12 mouse cellular contexts compared by ENCODE assay signal in genomic region chr12:87026871-87027240, GRCm38 (mm10). TPM values are rescaled to one million over a fixed set of nuclear protein-coding genes. Genes with fewer than 3 reads are reported as not detected.
A peak's percentile ranks its signal among the peaks of the same experiment; 100 is the strongest.
DNase-seq lines count a peak whose midpoint lies in the region; ATAC-seq and TF ChIP-seq lines count a peak whose summit lies in the region.
"Had no signal": no experiment of that assay in that cellular context is flagged by ENCODE, and none has a peak within 500 bp of the region (broad histone marks: within the 10 kb centered on the region; RNA-seq: fewer than 3 reads in every experiment).

No protein-coding gene starts in this region.

- H3K4me2 ChIP-seq in heart, embryonic 11.5 days, result peak overlapping the region; percentile 55
- peak overlapping the region; percentile 69 for H3K4me2 ChIP-seq in midbrain, embryonic 12.5 days (replicated peaks)
- H3K4me2 ChIP-seq: liver, embryonic 15.5 days had no signal

- no peaks in the 10 kb centered on the region for H3K36me3 ChIP-seq in heart, embryonic 11.5 days (ENCODE audit: control insufficient read depth, insufficient read depth, low read length)
- no peaks in the 10 kb centered on the region for H3K36me3 ChIP-seq in hindbrain, embryonic 10.5 days
- H3K36me3 ChIP-seq in midbrain, embryonic 12.5 days, result no peaks in the 10 kb centered on the region
- H3K36me3 ChIP-seq: liver, embryonic 15.5 days had no signal

- peaks cover 39% of the 10 kb centered on the region for H3K27me3 ChIP-seq in heart, embryonic 11.5 days (ENCODE audit: control insufficient read depth, insufficient read depth, low read length)
- H3K27me3 ChIP-seq in hindbrain, embryonic 10.5 days (ENCODE audit: insufficient read depth, poor library complexity, severe bottlenecking), result peaks cover 41% of the 10 kb centered on the region
- peaks cover 26% of the 10 kb centered on the region for H3K27me3 ChIP-seq in midbrain, embryonic 12.5 days

- 17% methylated on average over 8 of the region's 8 CpGs for WGBS in heart, embryonic 11.5 days (ENCODE audit: insufficient replicate concordance)
- WGBS in hindbrain, embryonic 10.5 days, result 13% methylated on average over 8 of the region's 8 CpGs
- 17% methylated on average over 8 of the region's 8 CpGs for WGBS in midbrain, embryonic 12.5 days

- DNase-seq in heart, postnatal 25 days (ENCODE audit: low spot score), result no peak
- no peak for DNase-seq in hindbrain, embryonic 10.5 days (ENCODE audit: low spot score)
- DNase-seq in ovary, postnatal 36 days (ENCODE audit: low spot score), result no peak

- H3K9me3 ChIP-seq in heart, embryonic 11.5 days (replicated peaks; ENCODE audit: control insufficient read depth, low read length), result no peaks in the 10 kb centered on the region
- H3K9me3 ChIP-seq in hindbrain, embryonic 10.5 days, result no peaks in the 10 kb centered on the region
- H3K9me3 ChIP-seq in midbrain, embryonic 12.5 days, result no peaks in the 10 kb centered on the region
- H3K9me3 ChIP-seq: liver, embryonic 15.5 days had no signal

- no peak for ATAC-seq in heart, embryonic 11.5 days (replicated peaks; ENCODE audit: insufficient number of reproducible peaks, low FRiP score, low TSS enrichment)
- ATAC-seq in midbrain, embryonic 12.5 days (ENCODE audit: low FRiP score, low read depth), result peak; percentile 30; the same call in 1 of the 2 replicates
- ATAC-seq in megakaryocyte-erythroid progenitor cell, adult 5-6 weeks (replicated peaks; ENCODE audit: low FRiP score, low TSS enrichment, poor library complexity, severe bottlenecking), result no peak
- ATAC-seq in erythroid progenitor cell, adult 5-6 weeks (replicated peaks; ENCODE audit: low FRiP score, poor library complexity, severe bottlenecking), result no peak
- ATAC-seq: activated CD4-positive, CD25-positive, alpha-beta regulatory T cell, adult 4 months had no signal

- intact Hi-C loops in heart, postnatal 25 days (cut with DNase I), result no loop called here

- peak overlapping the region; percentile 6; the same call in 1 of the 2 replicates for H3K4me3 ChIP-seq in heart, embryonic 11.5 days (ENCODE audit: low read depth, low read length)
- peak overlapping the region; percentile 91 for H3K4me3 ChIP-seq in cortical plate, adult 2 months (ENCODE audit: insufficient read depth, low read length)
- H3K4me3 ChIP-seq in hindbrain, embryonic 10.5 days, result peak overlapping the region; percentile 52
- peak overlapping the region; percentile 47 for H3K4me3 ChIP-seq in midbrain, embryonic 12.5 days
- H3K4me3 ChIP-seq: liver, embryonic 15.5 days had no signal

- no peak for TF ChIP-seq POLR2A in cortical plate, adult 2 months (IDR thresholded peaks at IDR 0.05; ENCODE audit: extremely low read depth, insufficient read depth, low read length)

- H3K4me1 ChIP-seq in heart, embryonic 11.5 days (ENCODE audit: control insufficient read depth, insufficient read depth, low read length), result peaks cover 4% of the 10 kb centered on the region; the same call in 1 of the 2 replicates
- peaks cover 4% of the 10 kb centered on the region for H3K4me1 ChIP-seq in cortical plate, adult 2 months (ENCODE audit: control insufficient read depth, insufficient read depth, low read length)
- peaks cover 16% of the 10 kb centered on the region for H3K4me1 ChIP-seq in hindbrain, embryonic 10.5 days (replicated peaks)
- peaks cover 8% of the 10 kb centered on the region for H3K4me1 ChIP-seq in midbrain, embryonic 12.5 days
- H3K4me1 ChIP-seq: liver, embryonic 15.5 days had no signal

- no peak for TF ChIP-seq CTCF in cortical plate, adult 2 months (IDR thresholded peaks at IDR 0.05; ENCODE audit: extremely low read depth, insufficient read depth, low read length)

- no peak overlapping the region for H3K9ac ChIP-seq in heart, embryonic 11.5 days (ENCODE audit: low read depth, low read length)
- H3K9ac ChIP-seq in midbrain, embryonic 12.5 days (replicated peaks), result peak overlapping the region; percentile 58
- H3K9ac ChIP-seq: liver, embryonic 15.5 days had no signal

- H3K27ac ChIP-seq in heart, embryonic 11.5 days (ENCODE audit: low read depth, low read length), result no peak overlapping the region
- H3K27ac ChIP-seq in cortical plate, adult 2 months (ENCODE audit: insufficient read depth, low read length), result peak overlapping the region; percentile 64
- peak overlapping the region; percentile 42; the same call in 1 of the 2 replicates for H3K27ac ChIP-seq in hindbrain, embryonic 10.5 days
- no peak overlapping the region for H3K27ac ChIP-seq in midbrain, embryonic 12.5 days (replicated peaks)
- H3K27ac ChIP-seq: liver, embryonic 15.5 days had no signal

RNA-seq across cellular contexts. Expression of gene Tmem63c, which starts 5.7 kb away (rescaled TPM):
- polyA plus RNA-seq in heart, embryonic 11.5 days (2014; fragmentation: Nextera tagmentation; extraction: Ambion mirVana), result not detected in 2 replicates
- under 1 TPM; 0.13 to 0.14 TPM for total RNA-seq in heart, postnatal 25 days (2021)
- 39.0 and 41.3 TPM in 2 replicates for polyA plus RNA-seq in cortical plate, adult 2 months (2012; rRNA removed)
- polyA plus RNA-seq in hindbrain, embryonic 10.5 days (2016; fragmentation: Nextera tagmentation; extraction: Ambion mirVana), result 0.10 and 0.35 TPM in 2 replicates
- polyA plus RNA-seq in midbrain, embryonic 12.5 days (2016; fragmentation: Nextera tagmentation; extraction: Ambion mirVana), result 1.5 and 1.7 TPM in 2 replicates
- not detected in 2 replicates for total RNA-seq in megakaryocyte-erythroid progenitor cell, adult 5-6 weeks (2014; fragmentation: Nextera tagmentation)
- total RNA-seq in megakaryocyte-erythroid progenitor cell, adult 5-6 weeks (2017), result not detected in 2 replicates
- total RNA-seq in erythroid progenitor cell, adult 5-6 weeks (2015; ENCODE audit: low replicate concordance), result not detected in 2 replicates
- 0.53 TPM in 1 of 2 replicates, not detected in the other for total RNA-seq in erythroid progenitor cell, adult 5-6 weeks (2017; ENCODE audit: low replicate concordance)
- total RNA-seq: gastrocnemius, adult 18-20 months had no signal
- polyA plus RNA-seq: liver, embryonic 15.5 days had no signal

RNA-seq across cellular contexts. Expression of gene Zdhhc22, which starts 36.6 kb away (rescaled TPM):
- 0.20 TPM in 1 of 2 replicates, not detected in the other for polyA plus RNA-seq in heart, embryonic 11.5 days (2014; fragmentation: Nextera tagmentation; extraction: Ambion mirVana)
- total RNA-seq in heart, postnatal 25 days (2021), result not detected
- 61.1 and 65.1 TPM in 2 replicates for polyA plus RNA-seq in cortical plate, adult 2 months (2012; rRNA removed)
- polyA plus RNA-seq in hindbrain, embryonic 10.5 days (2016; fragmentation: Nextera tagmentation; extraction: Ambion mirVana), result 0.14 and 0.75 TPM in 2 replicates
- 0.98 and 1.9 TPM in 2 replicates for polyA plus RNA-seq in midbrain, embryonic 12.5 days (2016; fragmentation: Nextera tagmentation; extraction: Ambion mirVana)
- not detected in 2 replicates for total RNA-seq in megakaryocyte-erythroid progenitor cell, adult 5-6 weeks (2014; fragmentation: Nextera tagmentation)
- total RNA-seq in megakaryocyte-erythroid progenitor cell, adult 5-6 weeks (2017), result not detected in 2 replicates
- not detected in 2 replicates for total RNA-seq in erythroid progenitor cell, adult 5-6 weeks (2015; ENCODE audit: low replicate concordance)
- total RNA-seq in erythroid progenitor cell, adult 5-6 weeks (2017; ENCODE audit: low replicate concordance), result not detected in 2 replicates
- total RNA-seq: gastrocnemius, adult 18-20 months had no signal
- polyA plus RNA-seq: large intestine, adult 2 months had no signal

Comparison
In these comparisons a context has a peak if more than half of its experiments do, and no peak if none do; other contexts are left out.
1. H3K27ac ChIP-seq: peak in cortical plate, adult 2 months (single experiment) and hindbrain, embryonic 10.5 days (single experiment); none in heart, embryonic 11.5 days (single experiment) and midbrain, embryonic 12.5 days (single experiment).
2. H3K4me3 ChIP-seq: peak in every context shown above with its lines; median percentile 91 in cortical plate, adult 2 months; 52 in hindbrain, embryonic 10.5 days; 47 in midbrain, embryonic 12.5 days; 6 in heart, embryonic 11.5 days.
3. RNA of gene Tmem63c, which starts 5.7 kb away (polyA plus RNA-seq): 39.0 to 41.3 TPM in cortical plate, adult 2 months; 1.5 to 1.7 TPM in midbrain, embryonic 12.5 days, 0.10 to 0.35 TPM in hindbrain, embryonic 10.5 days and not detected in heart, embryonic 11.5 days; every median in the first group is over 10 times any median in the second.
4. RNA of gene Zdhhc22, which starts 36.6 kb away (polyA plus RNA-seq): 61.1 to 65.1 TPM in cortical plate, adult 2 months; 0.98 to 1.9 TPM in midbrain, embryonic 12.5 days, 0.14 to 0.75 TPM in hindbrain, embryonic 10.5 days and 0.20 TPM in heart, embryonic 11.5 days; every median in the first group is over 10 times any median in the second.